Mouse (Mus musculus): ENCODE measurements around the gene Kcnk10. TPM values are rescaled to one million over a fixed set of nuclear protein-coding genes. Genes with fewer than 3 reads are reported as not detected.
A peak's percentile ranks its signal among the peaks of the same experiment; 100 is the strongest.

Gene Kcnk10
- polyA plus RNA-seq, 1 experiment, result 0.12 TPM

DNA sequence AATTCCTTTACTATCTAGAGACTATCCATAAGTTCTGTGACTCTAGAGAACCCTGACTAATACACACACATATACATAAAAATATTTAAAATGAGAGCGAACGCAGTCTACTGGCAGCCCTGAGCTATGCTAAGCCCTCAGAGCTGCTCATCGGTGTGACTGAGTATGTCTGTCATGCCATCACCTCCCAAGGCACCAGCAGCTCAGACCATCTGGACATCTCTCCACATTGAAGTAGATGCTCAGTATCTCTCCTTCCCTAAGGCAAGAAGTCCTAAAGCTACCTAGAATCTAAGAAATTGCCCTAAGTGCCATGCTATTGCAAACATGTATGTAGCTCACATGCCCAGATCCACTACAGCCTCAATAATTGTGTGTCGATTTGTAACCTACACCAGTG lies 110.3 kb downstream of the Kcnk10 start:
- no peaks in the 10 kb centered on the region for H3K4me1 ChIP-seq (replicated peaks; ENCODE audit: control insufficient read depth, insufficient read depth, low read length)
- TF ChIP-seq POLR2A (IDR thresholded peaks at IDR 0.05; ENCODE audit: control insufficient read depth, extremely low read depth, insufficient read depth, low read length, poor library complexity) (no peak), CTCF (IDR thresholded peaks at IDR 0.05; ENCODE audit: borderline replicate concordance, control insufficient read depth, extremely low read depth, insufficient read depth, low read length, poor library complexity) (no peak)
- no peak overlapping the region for H3K27ac ChIP-seq (ENCODE audit: control insufficient read depth, insufficient read depth, low read length)
- H3K4me3 ChIP-seq (ENCODE audit: control insufficient read depth, insufficient read depth, low read length), result no peak overlapping the region
- H3K27me3 ChIP-seq (ENCODE audit: control insufficient read depth, insufficient read depth, low read length), result no peaks in the 10 kb centered on the region
- no peaks in the 10 kb centered on the region for H3K36me3 ChIP-seq (ENCODE audit: control insufficient read depth, insufficient read depth, low read length)
- 95% methylated on average over 4 of the region's 4 CpGs for WGBS
- DNase-seq, result no peak

DNA sequence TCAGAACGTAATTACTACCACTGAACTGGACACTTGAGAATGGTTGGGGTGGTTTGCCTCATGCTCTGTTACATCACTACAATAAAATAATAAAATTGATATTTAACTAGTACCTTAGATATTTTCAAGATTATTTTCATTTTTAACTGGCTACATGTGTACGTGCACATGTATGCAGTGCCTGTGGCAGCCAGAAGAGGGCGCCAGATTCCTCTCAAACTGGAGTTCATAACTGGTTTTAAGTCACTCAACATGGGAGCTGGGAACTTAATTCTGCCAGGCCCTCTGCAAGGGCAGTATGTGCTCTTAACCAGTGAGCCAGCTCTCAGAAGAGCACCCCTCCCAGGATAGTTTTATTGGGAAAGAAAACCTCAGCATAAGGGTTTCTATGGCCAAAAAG lies 118.2 kb downstream of the Kcnk10 start:
- no peak overlapping the region for H3K4me3 ChIP-seq (ENCODE audit: control insufficient read depth, insufficient read depth, low read length)
- WGBS, result 51% methylated on average over 3 of the region's 3 CpGs
- H3K36me3 ChIP-seq (ENCODE audit: control insufficient read depth, insufficient read depth, low read length), result no peaks in the 10 kb centered on the region
- peak; percentile 22 for DNase-seq
- H3K27me3 ChIP-seq (ENCODE audit: control insufficient read depth, insufficient read depth, low read length), result no peaks in the 10 kb centered on the region
- H3K4me1 ChIP-seq (replicated peaks; ENCODE audit: control insufficient read depth, insufficient read depth, low read length), result no peaks in the 10 kb centered on the region
- no peak overlapping the region for H3K27ac ChIP-seq (ENCODE audit: control insufficient read depth, insufficient read depth, low read length)
- no peak for TF ChIP-seq CTCF (IDR thresholded peaks at IDR 0.05; ENCODE audit: borderline replicate concordance, control insufficient read depth, extremely low read depth, insufficient read depth, low read length, poor library complexity)

DNA sequence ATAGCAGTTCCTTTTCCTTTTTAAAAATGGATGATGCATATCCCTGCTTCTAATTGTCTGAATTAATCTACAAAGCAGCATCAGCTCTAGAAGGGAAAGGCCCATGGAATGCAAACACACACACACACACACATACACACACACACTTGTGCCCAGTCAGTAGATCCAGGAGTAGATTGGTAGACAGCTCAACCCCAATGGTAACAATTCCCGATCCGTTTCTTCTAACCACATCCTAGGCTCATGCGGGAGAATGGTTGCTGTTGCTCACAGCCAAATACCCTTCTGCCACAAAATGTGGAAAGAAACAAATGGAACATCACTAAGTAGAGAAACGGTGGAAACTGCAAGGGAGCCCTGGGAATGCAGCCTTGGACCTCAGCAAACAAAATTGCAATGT lies 119.2 kb downstream of the Kcnk10 start:
- 89% methylated on average over 4 of the region's 4 CpGs for WGBS
- Histone ChIP-seq H3K36me3 (ENCODE audit: control insufficient read depth, insufficient read depth, low read length) (no peaks in the 10 kb centered on the region), H3K4me1 (replicated peaks; ENCODE audit: control insufficient read depth, insufficient read depth, low read length) (no peaks in the 10 kb centered on the region), H3K27ac (ENCODE audit: control insufficient read depth, insufficient read depth, low read length) (no peak overlapping the region), H3K27me3 (ENCODE audit: control insufficient read depth, insufficient read depth, low read length) (no peaks in the 10 kb centered on the region), H3K4me3 (ENCODE audit: control insufficient read depth, insufficient read depth, low read length) (no peak overlapping the region)
- no peak for DNase-seq
- no peak for TF ChIP-seq POLR2A (IDR thresholded peaks at IDR 0.05; ENCODE audit: control insufficient read depth, extremely low read depth, insufficient read depth, low read length, poor library complexity)
- TF ChIP-seq CTCF (IDR thresholded peaks at IDR 0.05; ENCODE audit: borderline replicate concordance, control insufficient read depth, extremely low read depth, insufficient read depth, low read length, poor library complexity), result no peak

GRCm38 (mm10) chr12:98458516-98458915 lies 119.6 kb downstream of the Kcnk10 start:
- Histone ChIP-seq H3K27me3 (ENCODE audit: control insufficient read depth, insufficient read depth, low read length) (no peaks in the 10 kb centered on the region), H3K4me1 (replicated peaks; ENCODE audit: control insufficient read depth, insufficient read depth, low read length) (peaks cover 3% of the 10 kb centered on the region), H3K36me3 (ENCODE audit: control insufficient read depth, insufficient read depth, low read length) (no peaks in the 10 kb centered on the region), H3K27ac (ENCODE audit: control insufficient read depth, insufficient read depth, low read length) (no peak overlapping the region), H3K4me3 (ENCODE audit: control insufficient read depth, insufficient read depth, low read length) (no peak overlapping the region)
- DNase-seq, result no peak
- 90% methylated on average over 5 of the region's 5 CpGs for WGBS
- TF ChIP-seq POLR2A (IDR thresholded peaks at IDR 0.05; ENCODE audit: control insufficient read depth, extremely low read depth, insufficient read depth, low read length, poor library complexity) (no peak), CTCF (IDR thresholded peaks at IDR 0.05; ENCODE audit: borderline replicate concordance, control insufficient read depth, extremely low read depth, insufficient read depth, low read length, poor library complexity) (no peak)

DNA sequence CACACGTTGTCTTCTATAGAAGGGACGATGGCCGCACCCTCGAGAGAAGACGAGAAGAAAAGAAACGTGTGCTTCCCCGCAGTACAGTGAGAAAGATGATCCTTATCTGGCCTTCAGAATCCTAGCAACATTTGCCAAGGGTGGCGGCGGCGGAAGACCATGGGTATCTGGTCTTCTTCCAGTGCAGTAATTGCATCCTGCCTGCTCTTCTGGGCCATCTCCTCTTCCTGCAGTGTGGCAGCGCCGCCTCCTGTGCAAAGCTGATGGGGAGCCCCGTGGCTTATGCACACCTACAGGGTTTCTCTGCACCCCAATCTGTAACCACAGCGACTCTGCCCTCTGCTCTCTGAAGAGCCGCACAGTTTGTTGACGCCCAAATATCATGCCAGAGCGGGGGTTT lies 124.9 kb downstream of the Kcnk10 start:
- 62% methylated on average over 17 of the region's 17 CpGs for WGBS
- peak; percentile 11 for DNase-seq
- no peak overlapping the region for H3K4me3 ChIP-seq (ENCODE audit: control insufficient read depth, insufficient read depth, low read length)

DNA sequence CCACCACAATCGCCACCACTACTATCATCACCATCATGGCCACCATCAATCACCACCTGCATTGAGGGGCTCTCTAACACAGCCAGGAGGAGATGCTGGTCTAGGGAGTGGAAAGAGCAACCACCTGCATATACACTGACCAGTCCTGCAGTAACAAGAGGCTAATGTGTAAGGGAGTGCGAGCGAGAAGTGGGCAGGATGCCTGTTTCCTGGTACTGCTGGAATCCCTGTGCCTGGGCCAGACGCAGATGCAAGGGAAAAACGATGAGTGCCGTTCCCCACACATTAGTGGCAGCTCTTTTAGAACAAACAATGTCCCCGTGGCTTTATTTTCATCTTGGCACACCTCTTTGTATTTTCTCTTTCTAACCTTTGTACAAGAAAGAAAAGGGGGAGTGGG lies 125.5 kb downstream of the Kcnk10 start:
- peaks cover 5% of the 10 kb centered on the region for H3K4me1 ChIP-seq (replicated peaks; ENCODE audit: control insufficient read depth, insufficient read depth, low read length)
- H3K27me3 ChIP-seq (ENCODE audit: control insufficient read depth, insufficient read depth, low read length), result no peaks in the 10 kb centered on the region; the same call in 1 of the 2 replicates
- H3K27ac ChIP-seq (ENCODE audit: control insufficient read depth, insufficient read depth, low read length), result no peak overlapping the region
- no peak overlapping the region for H3K4me3 ChIP-seq (ENCODE audit: control insufficient read depth, insufficient read depth, low read length)
- no peak for DNase-seq
- no peaks in the 10 kb centered on the region for H3K36me3 ChIP-seq (ENCODE audit: control insufficient read depth, insufficient read depth, low read length)
- TF ChIP-seq CTCF (IDR thresholded peaks at IDR 0.05; ENCODE audit: borderline replicate concordance, control insufficient read depth, extremely low read depth, insufficient read depth, low read length, poor library complexity) (no peak), POLR2A (IDR thresholded peaks at IDR 0.05; ENCODE audit: control insufficient read depth, extremely low read depth, insufficient read depth, low read length, poor library complexity) (no peak)
- 86% methylated on average over 7 of the region's 7 CpGs for WGBS

More for the DNA sequence above, 124.9 kb downstream of the Kcnk10 start:
- H3K36me3 ChIP-seq (ENCODE audit: control insufficient read depth, insufficient read depth, low read length), result no peaks in the 10 kb centered on the region
- H3K4me1 ChIP-seq (replicated peaks; ENCODE audit: control insufficient read depth, insufficient read depth, low read length), result peaks cover 5% of the 10 kb centered on the region
- H3K27ac ChIP-seq (ENCODE audit: control insufficient read depth, insufficient read depth, low read length), result no peak overlapping the region
- H3K27me3 ChIP-seq (ENCODE audit: control insufficient read depth, insufficient read depth, low read length), result no peaks in the 10 kb centered on the region; the same call in 1 of the 2 replicates
- TF ChIP-seq POLR2A (IDR thresholded peaks at IDR 0.05; ENCODE audit: control insufficient read depth, extremely low read depth, insufficient read depth, low read length, poor library complexity) (no peak), CTCF (IDR thresholded peaks at IDR 0.05; ENCODE audit: borderline replicate concordance, control insufficient read depth, extremely low read depth, insufficient read depth, low read length, poor library complexity) (no peak)

DNA sequence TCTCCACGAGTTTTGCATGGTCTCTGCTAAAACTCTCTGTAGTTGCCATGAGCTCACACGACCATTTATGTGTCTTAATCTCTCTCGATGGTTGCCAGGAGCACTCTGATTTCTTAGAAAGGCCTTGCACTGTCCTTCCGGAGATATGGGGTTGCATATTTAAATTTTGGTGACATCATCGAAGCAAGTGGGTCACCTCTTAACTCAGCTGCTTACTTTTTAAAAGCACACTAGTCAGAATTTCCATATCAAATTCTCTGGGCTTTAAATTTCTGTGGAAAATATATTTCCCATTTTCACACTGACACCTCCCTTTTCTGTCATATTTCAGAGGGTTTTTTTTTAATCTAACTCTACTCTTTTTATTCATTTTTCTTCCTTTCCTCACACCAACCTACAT lies 132.5 kb downstream of the Kcnk10 start:
- H3K4me1 ChIP-seq (replicated peaks; ENCODE audit: control insufficient read depth, insufficient read depth, low read length), result no peaks in the 10 kb centered on the region
- TF ChIP-seq CTCF (IDR thresholded peaks at IDR 0.05; ENCODE audit: borderline replicate concordance, control insufficient read depth, extremely low read depth, insufficient read depth, low read length, poor library complexity), result no peak
- no peak for TF ChIP-seq POLR2A (IDR thresholded peaks at IDR 0.05; ENCODE audit: control insufficient read depth, extremely low read depth, insufficient read depth, low read length, poor library complexity)
- H3K27ac ChIP-seq (ENCODE audit: control insufficient read depth, insufficient read depth, low read length), result no peak overlapping the region
- 84% methylated on average over 5 of the region's 5 CpGs for WGBS
- H3K36me3 ChIP-seq (ENCODE audit: control insufficient read depth, insufficient read depth, low read length), result no peaks in the 10 kb centered on the region
- DNase-seq, result no peak
- no peak overlapping the region for H3K4me3 ChIP-seq (ENCODE audit: control insufficient read depth, insufficient read depth, low read length)
- H3K27me3 ChIP-seq (ENCODE audit: control insufficient read depth, insufficient read depth, low read length), result no peaks in the 10 kb centered on the region; the same call in 1 of the 2 replicates

All from thymus, adult 2 months (tissue).